ENCODE assay signal across 9 mouse cellular contexts in the genomic region with DNA sequence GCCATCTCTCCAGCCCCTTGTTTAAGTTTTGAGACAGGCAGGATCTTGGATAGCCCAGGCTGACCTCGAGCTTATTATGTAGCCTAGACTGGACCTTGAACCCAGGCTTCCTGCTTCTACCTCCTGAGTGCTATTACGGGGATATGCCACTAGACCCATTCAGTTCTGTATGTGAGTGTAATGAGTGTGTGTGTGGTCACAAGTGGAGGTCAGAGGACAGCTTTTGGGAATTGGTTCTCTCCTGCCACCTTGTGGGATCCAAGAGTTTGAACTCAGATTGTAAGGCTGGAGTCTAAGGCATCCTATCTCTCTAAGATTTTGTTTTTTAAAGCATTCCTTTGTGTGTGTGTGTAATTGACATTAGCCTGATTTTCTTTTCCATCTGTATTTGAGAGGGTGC. TPM values are rescaled to one million over a fixed set of nuclear protein-coding genes. Genes with fewer than 3 reads are reported as not detected.
DNase-seq lines count a peak whose midpoint lies in the region; ATAC-seq and TF ChIP-seq lines count a peak whose summit lies in the region.
"Had no signal": no experiment of that assay in that cellular context is flagged by ENCODE, and none has a peak within 500 bp of the region (broad histone marks: within the 10 kb centered on the region; RNA-seq: fewer than 3 reads in every experiment).

No protein-coding gene starts in this region.

- H3K9ac ChIP-seq in hindbrain, postnatal 0 days (replicated peaks; ENCODE audit: low read length): no peak overlapping the region
- H3K9ac ChIP-seq in hindbrain, embryonic 12.5 days: no peak overlapping the region
- H3K9ac ChIP-seq: limb, embryonic 15.5 days had no signal

- peaks cover 5% of the 10 kb centered on the region; the same call in 1 of the 2 replicates for H3K4me1 ChIP-seq in hindbrain, postnatal 0 days (ENCODE audit: insufficient read depth, low read length)
- peaks cover 32% of the 10 kb centered on the region for H3K4me1 ChIP-seq in hindbrain, embryonic 12.5 days
- H3K4me1 ChIP-seq in E14TG2a.4 (replicated peaks; ENCODE audit: low read depth, low read length): peaks cover 32% of the 10 kb centered on the region

- WGBS in hindbrain, postnatal 0 days: 49% methylated on average over 2 of the region's 2 CpGs
- WGBS in hindbrain, embryonic 12.5 days: 43% methylated on average over 2 of the region's 2 CpGs
- WGBS in large intestine, adult 2 months: 12% methylated on average over 2 of the region's 2 CpGs

- H3K4me2 ChIP-seq in hindbrain, postnatal 0 days (ENCODE audit: low read depth, low read length): no peak overlapping the region
- no peak overlapping the region for H3K4me2 ChIP-seq in hindbrain, embryonic 12.5 days (replicated peaks)
- H3K4me2 ChIP-seq: limb, embryonic 15.5 days had no signal

- peak; percentile 74 for DNase-seq in hindbrain, postnatal 0 days (ENCODE audit: low spot score)
- peak; percentile 69 for DNase-seq in ZHBTc4 (ENCODE audit: low read depth, low spot score)
- DNase-seq in large intestine, adult 2 months (ENCODE audit: low read depth, low spot score): peak; percentile 37
- DNase-seq in thymus, postnatal 10 days (ENCODE audit: low spot score in 2 of 2): no peak
- DNase-seq in thymus, postnatal 0 days (ENCODE audit: low spot score): no peak

- H3K4me3 ChIP-seq in hindbrain, postnatal 0 days (ENCODE audit: low read length): no peak overlapping the region
- no peak overlapping the region for H3K4me3 ChIP-seq in hindbrain, embryonic 12.5 days
- H3K4me3 ChIP-seq in E14TG2a.4 (replicated peaks; ENCODE audit: low read length): no peak overlapping the region
- H3K4me3 ChIP-seq: erythroblast, embryonic 14.5 days; limb, embryonic 15.5 days had no signal

- no peaks in the 10 kb centered on the region for H3K36me3 ChIP-seq in hindbrain, postnatal 0 days (ENCODE audit: insufficient read depth, low read length)
- no peaks in the 10 kb centered on the region for H3K36me3 ChIP-seq in hindbrain, embryonic 12.5 days
- no peaks in the 10 kb centered on the region for H3K36me3 ChIP-seq in E14TG2a.4 (ENCODE audit: insufficient read depth, low read length)
- H3K36me3 ChIP-seq: limb, embryonic 15.5 days had no signal

- ATAC-seq in hindbrain, postnatal 0 days: peak; percentile 24; the same call in 1 of the 2 replicates
- ATAC-seq in hindbrain, embryonic 12.5 days (ENCODE audit: low FRiP score): no peak

- H3K27me3 ChIP-seq in hindbrain, postnatal 0 days (ENCODE audit: insufficient read depth, low read length): no peaks in the 10 kb centered on the region
- H3K27me3 ChIP-seq in hindbrain, embryonic 12.5 days: no peaks in the 10 kb centered on the region; the same call in 1 of the 2 replicates
- H3K27me3 ChIP-seq in E14TG2a.4 (ENCODE audit: insufficient read depth, low read length): peaks cover 16% of the 10 kb centered on the region

- TF ChIP-seq CTCF in hindbrain, postnatal 0 days (IDR thresholded peaks at IDR 0.05; ENCODE audit: low read depth): peak; percentile 78
- TF ChIP-seq CTCF in E14TG2a.4 (conservative IDR thresholded peaks at IDR 0.05; ENCODE audit: low read length): peak; percentile 16; the same call in 1 of the 2 replicates

- no peaks in the 10 kb centered on the region for H3K9me3 ChIP-seq in hindbrain, postnatal 0 days (ENCODE audit: low read length)
- no peaks in the 10 kb centered on the region for H3K9me3 ChIP-seq in hindbrain, embryonic 12.5 days (replicated peaks)
- H3K9me3 ChIP-seq in E14TG2a.4 (ENCODE audit: low read length): no peaks in the 10 kb centered on the region
- H3K9me3 ChIP-seq: limb, embryonic 15.5 days had no signal

- no peak overlapping the region for H3K27ac ChIP-seq in hindbrain, postnatal 0 days
- H3K27ac ChIP-seq in hindbrain, embryonic 12.5 days: no peak overlapping the region
- H3K27ac ChIP-seq: limb, embryonic 15.5 days had no signal

RNA-seq across cellular contexts. Expression of gene Lyrm9, which starts 2.0 kb away (rescaled TPM):
- 17.5 and 44.2 TPM in 2 replicates for total RNA-seq in hindbrain, postnatal 0 days (2014; rRNA removed)
- 48.5 and 51.6 TPM in 2 replicates for polyA plus RNA-seq in hindbrain, postnatal 0 days (2015; fragmentation: Nextera tagmentation; extraction: Ambion mirVana)
- 16.0 and 18.1 TPM in 2 replicates for polyA plus RNA-seq in hindbrain, embryonic 12.5 days (2016; fragmentation: Nextera tagmentation; extraction: Ambion mirVana)
- 18.7 and 20.5 TPM in 2 replicates for polyA plus RNA-seq in large intestine, adult 2 months (2012; rRNA removed)
- 28.4 and 31.0 TPM in 2 replicates for polyA plus RNA-seq in thymus, postnatal 0 days (2015; fragmentation: Nextera tagmentation; extraction: Ambion mirVana)

Comparison
In these comparisons a context has a peak if more than half of its experiments do, and no peak if none do; other contexts are left out.
1. DNase-seq: peak in hindbrain, postnatal 0 days (single experiment), ZHBTc4 (single experiment) and large intestine, adult 2 months (single experiment); none in thymus, postnatal 10 days (0 of 2) and thymus, postnatal 0 days (single experiment).